Mouse (Mus musculus): Measurements from ENCODE around the gene Fgf13.

The Fgf13 gene

GRCm38 (mm10) chrX:59567695-59568431, at the start of gene Fgf13:
Fgf13 (minus strand) TSS chrX:59568071.
- DNase-seq (ENCODE audit: low read depth, low spot score), result peak; percentile 29

- DNase-seq (ENCODE audit: low read depth, low spot score), result peak; percentile 2
Observed at GRCm38 (mm10) chrX:59606535-59606934, 38.7 kb upstream of the Fgf13 start.

DNA sequence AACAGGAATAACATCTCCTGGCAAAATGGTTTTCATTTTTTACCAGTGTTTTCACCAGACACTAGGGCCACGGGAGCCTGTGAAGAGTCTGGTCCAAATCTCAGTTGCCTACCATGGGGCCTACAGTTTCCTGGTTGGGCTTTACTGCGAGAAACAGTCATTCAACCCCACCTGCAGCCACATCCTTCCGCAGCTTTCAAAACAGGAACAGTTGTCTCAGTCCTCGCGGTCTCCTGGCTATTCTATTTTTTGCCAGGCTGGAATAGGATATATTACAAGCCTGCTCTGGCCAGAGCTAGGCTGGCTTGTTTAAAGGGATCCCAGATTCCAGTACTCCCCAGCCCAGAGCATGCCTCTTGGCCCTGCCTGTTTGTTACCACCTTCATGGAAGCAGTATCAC, 21.2 kb upstream of the Fgf13 start:
- DNase-seq (ENCODE audit: low read depth, low spot score), result no peak

- DNase-seq (ENCODE audit: low read depth, low spot score), result no peak
Observed at GRCm38 (mm10) chrX:59585508-59586186, 17.8 kb upstream of the Fgf13 start.

- no peak for DNase-seq (ENCODE audit: low read depth, low spot score)
Observed at GRCm38 (mm10) chrX:59584034-59584433, 16.2 kb upstream of the Fgf13 start.

DNA sequence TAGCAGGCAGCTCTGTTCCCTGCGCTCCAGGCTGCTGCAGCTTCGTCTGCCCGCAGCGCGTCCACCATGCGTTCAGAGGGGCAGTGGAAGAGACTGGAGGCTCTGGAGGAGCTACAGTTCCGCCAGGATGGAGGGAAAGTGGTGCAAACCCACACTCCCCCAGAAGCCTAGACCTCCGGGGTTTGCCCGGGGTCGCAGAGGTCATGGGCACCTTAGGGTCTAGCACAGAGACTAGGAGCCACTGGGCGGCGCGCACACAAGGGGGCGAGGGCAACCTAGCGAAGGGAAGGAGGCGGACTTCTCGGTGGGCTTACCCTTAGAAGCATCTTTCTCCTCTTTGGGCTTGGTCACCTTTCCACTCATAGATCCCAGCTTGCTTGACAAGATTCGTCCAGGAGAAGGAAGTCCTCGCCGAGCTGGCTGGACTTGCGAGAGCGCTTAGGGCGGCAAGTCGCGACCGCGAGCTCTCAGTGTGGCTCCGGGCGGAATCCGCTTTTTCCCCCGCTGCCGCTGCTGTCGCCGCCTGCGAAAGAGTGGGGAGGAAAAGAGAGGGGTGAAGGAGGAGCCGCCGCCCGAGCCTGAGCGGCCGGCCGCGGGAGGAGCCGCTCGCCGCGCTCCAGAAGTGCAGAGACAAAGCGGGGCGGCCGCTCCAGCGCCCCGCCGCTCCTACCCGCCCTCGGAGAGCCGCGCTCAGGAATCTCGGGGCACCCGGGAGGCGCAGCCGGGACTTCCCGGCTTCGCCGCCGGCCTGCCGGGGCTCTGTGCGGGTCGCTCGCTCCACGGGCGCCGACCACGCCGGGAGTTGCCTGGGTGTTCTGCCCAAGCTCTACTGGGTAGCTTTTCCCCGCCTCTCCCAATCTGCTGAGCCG, 811 bp downstream of the Fgf13 start:
- peak; percentile 19 for DNase-seq (ENCODE audit: low read depth, low spot score)

- peak; percentile 13 for DNase-seq (ENCODE audit: low read depth, low spot score)
Observed at GRCm38 (mm10) chrX:59566017-59566679, 1.7 kb downstream of the Fgf13 start.

- no peak for DNase-seq (ENCODE audit: low read depth, low spot score)
Observed at GRCm38 (mm10) chrX:59547931-59548330, 19.9 kb downstream of the Fgf13 start.

- DNase-seq (ENCODE audit: low read depth, low spot score), result no peak
Observed at GRCm38 (mm10) chrX:59508273-59508672, 59.6 kb downstream of the Fgf13 start.

DNA sequence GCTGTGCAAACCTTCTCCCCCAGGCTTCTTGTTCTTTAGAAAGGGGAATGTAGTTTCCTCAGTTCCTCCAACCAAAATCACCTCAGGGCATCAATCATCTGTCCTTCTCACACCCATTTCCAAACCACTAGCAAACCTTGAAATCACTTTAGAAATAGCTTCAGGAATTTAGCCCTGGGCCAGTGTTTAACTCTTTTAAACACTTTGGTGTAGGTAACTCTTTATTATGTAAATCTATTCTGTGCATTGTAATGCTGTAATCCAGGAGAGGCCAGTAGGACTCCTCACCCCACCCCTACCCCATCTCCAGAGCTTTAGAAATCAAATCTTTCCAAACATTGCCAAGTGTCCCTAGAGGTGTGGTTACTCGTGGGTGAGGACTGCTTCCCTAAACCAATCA, 74.5 kb downstream of the Fgf13 start:
- peak; percentile 81 for DNase-seq (ENCODE audit: low read depth, low spot score)

DNA sequence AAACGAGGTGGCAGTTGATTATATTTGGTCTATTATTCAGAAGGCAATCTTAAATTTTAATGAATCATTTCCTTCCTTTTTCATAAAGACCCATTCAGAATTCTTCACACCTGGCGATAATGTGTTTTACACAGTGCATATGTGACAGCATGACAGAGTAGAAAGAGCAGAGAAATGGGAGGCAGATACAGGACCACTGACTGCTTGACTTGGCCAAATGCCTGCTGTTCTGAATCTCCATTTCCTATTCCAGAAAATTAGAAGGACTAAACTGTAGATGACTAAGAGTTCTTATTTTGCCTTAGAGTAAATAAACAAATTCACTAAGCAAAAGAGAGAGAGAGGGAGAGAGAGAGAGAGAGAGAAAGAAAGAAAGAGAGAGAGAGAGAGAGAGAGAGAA, 82.4 kb downstream of the Fgf13 start:
- no peak for DNase-seq (ENCODE audit: low read depth, low spot score)

- no peak for DNase-seq (ENCODE audit: low read depth, low spot score)
Observed at GRCm38 (mm10) chrX:59402596-59403285, 165.1 kb downstream of the Fgf13 start.

- DNase-seq (ENCODE audit: low read depth, low spot score), result peak; percentile 0
Observed at GRCm38 (mm10) chrX:59290916-59291411, 276.9 kb downstream of the Fgf13 start.

- DNase-seq (ENCODE audit: low read depth, low spot score), result no peak
Observed at GRCm38 (mm10) chrX:59251576-59251975, 316.3 kb downstream of the Fgf13 start.

DNA sequence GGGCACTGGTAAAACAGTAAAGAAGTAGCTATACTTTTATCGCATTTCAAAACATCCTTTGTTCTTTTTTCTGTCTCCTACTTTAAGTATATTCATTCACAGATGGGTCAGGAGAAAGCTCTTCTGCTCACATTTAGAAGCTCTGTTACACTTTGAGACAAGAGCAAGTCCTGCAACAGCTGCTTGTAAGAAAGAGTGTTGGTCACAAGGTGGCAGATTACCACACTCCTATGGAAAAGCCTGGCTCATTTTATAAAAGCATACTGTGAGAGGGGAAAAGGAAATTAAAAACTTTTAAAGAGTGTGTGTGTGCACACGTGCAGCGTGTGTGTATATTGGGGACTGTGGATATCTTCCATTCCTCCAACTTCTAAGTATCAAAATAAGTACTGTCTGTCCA, 324.1 kb downstream of the Fgf13 start:
- no peak for DNase-seq (ENCODE audit: low read depth, low spot score)

DNA sequence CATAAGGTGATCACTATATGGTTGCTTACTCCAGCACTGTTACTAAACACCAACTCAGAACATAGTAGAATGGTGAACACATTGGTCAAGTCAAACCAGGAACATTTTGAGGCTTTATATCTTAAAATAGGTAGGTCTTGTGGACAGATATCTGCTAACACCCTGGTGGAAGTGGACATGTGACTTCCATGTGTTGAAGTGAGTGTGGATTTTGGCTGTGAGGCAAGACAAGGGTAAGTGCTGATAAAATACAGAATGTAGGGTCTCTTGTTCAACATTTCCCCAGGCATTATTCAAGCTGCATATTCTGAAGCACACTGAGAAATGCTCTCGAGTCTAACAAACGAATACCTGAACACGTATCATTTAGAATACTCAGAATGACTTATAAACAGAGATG, 324.7 kb downstream of the Fgf13 start:
- no peak for DNase-seq (ENCODE audit: low read depth, low spot score)

DNA sequence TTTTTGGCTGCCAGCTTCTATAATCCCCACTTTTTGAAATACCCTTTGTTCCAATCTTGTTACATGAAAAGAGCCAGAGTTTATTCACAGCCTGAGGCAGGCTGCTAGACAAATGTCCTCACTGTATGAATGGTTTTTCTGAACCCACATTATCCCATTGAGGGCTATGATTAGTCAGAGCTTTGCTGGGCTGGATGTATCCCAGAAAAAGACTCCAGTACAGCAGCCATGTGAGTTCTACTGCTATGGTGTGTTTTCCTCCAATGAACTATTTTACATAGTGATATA, 326.5 kb downstream of the Fgf13 start:
- no peak for DNase-seq (ENCODE audit: low read depth, low spot score)

GRCm38 (mm10) chrX:59240683-59241459, 327.0 kb downstream of the Fgf13 start:
- no peak for DNase-seq (ENCODE audit: low read depth, low spot score)

DNA sequence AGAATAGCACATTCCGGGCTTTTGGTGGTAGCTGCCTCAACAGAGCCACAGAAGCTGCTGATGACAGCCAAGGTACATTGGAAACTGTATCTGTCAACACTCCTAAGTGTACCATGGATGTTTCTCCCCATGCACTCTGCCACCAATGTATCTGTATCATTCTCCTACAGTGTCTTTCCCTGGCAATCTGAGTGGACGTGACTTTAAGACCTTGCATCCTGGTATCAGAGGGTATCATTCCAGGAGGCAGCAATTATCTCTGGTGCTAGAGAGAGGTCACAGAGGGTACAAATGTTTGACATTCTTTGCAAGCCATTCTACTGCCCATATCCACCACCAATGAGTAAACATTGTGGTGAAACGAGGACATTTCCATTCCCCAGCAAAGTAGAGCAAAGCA, 347.2 kb downstream of the Fgf13 start:
- DNase-seq (ENCODE audit: low read depth, low spot score), result no peak

- no peak for DNase-seq (ENCODE audit: low read depth, low spot score)
Observed at GRCm38 (mm10) chrX:59201146-59201545, 366.7 kb downstream of the Fgf13 start.

Measured in R1 (cell line).